Mouse (Mus musculus) olfactory bulb, adult 2 months (tissue): ENCODE results near the gene Tmem258.

Source experiments
- CTCF ChIP-seq: fragments of 200-500 bp; IDR thresholded peaks from 2 replicates; pipeline ENCODE4 v1.5.1; 2012; ENCODE audit warnings: low read depth, mild to moderate bottlenecking, low read length, moderate library complexity; ENCODE audit not compliant: insufficient read depth
- POLR2A ChIP-seq: fragments of 200-500 bp; IDR thresholded peaks from 2 replicates; pipeline ENCODE4 v1.6.1; 2012; ENCODE audit warnings: mild to moderate bottlenecking, low read depth, low read length, moderate library complexity; ENCODE audit not compliant: insufficient read depth

DNA sequence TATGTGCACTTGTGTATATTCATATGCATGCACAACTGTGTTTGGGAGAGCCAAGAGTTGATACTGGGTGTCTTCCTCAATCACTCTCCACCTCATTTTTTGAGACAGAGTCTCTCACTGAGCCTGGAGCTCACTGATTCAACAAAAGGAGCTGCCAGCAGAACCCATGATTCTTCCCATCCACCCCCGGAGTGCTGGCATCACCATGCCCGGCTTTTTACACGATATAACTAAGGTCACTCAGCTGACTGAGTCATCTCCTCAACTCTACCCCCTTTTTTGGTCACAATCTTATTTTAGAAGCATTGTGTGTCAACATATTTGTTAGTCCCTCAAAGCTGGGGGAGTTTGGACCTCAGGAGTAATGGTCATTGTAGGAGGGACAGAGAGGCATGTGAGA lies 39.9 kb upstream of the Tmem258 start:
- TF ChIP-seq POLR2A (no peak), CTCF (no peak)
